In genomic region chr5:125578661-125579060, GRCm38 (mm10) we compare ENCODE assay signal across 12 mouse cellular contexts. TPM values are rescaled to one million over a fixed set of nuclear protein-coding genes. Genes with fewer than 3 reads are reported as not detected.
DNase-seq lines count a peak whose midpoint lies in the region; ATAC-seq and TF ChIP-seq lines count a peak whose summit lies in the region.
"Had no signal": no experiment of that assay in that cellular context is flagged by ENCODE, and none has a peak within 500 bp of the region (broad histone marks: within the 10 kb centered on the region; RNA-seq: fewer than 3 reads in every experiment).

No protein-coding gene starts in this region.

- no peaks in the 10 kb centered on the region for H3K9me3 ChIP-seq in kidney, embryonic 16.5 days (ENCODE audit: low read length)
- H3K9me3 ChIP-seq: liver, embryonic 12.5 days had no signal

- H3K27me3 ChIP-seq in kidney, embryonic 16.5 days (ENCODE audit: insufficient read depth, low read length), result no peaks in the 10 kb centered on the region
- H3K27me3 ChIP-seq: liver, embryonic 12.5 days had no signal

- TF ChIP-seq POLR2A in brain, embryonic 14.5 days (IDR thresholded peaks at IDR 0.05; ENCODE audit: borderline replicate concordance, extremely low read depth, insufficient read depth, insufficient read length, poor library complexity, severe bottlenecking), result no peak

- 80% methylated on average over 13 of the region's 13 CpGs for WGBS in kidney, embryonic 16.5 days

- no peak overlapping the region for H3K9ac ChIP-seq in kidney, embryonic 16.5 days (replicated peaks; ENCODE audit: low read length)
- H3K9ac ChIP-seq: liver, embryonic 12.5 days had no signal

- no peaks in the 10 kb centered on the region for H3K4me1 ChIP-seq in kidney, embryonic 16.5 days (ENCODE audit: insufficient read depth, low read length)
- H3K4me1 ChIP-seq: liver, embryonic 12.5 days had no signal

- H3K36me3 ChIP-seq in kidney, embryonic 16.5 days (ENCODE audit: insufficient read depth, low read length), result no peaks in the 10 kb centered on the region
- H3K36me3 ChIP-seq: liver, embryonic 12.5 days had no signal

- H3K27ac ChIP-seq in kidney, embryonic 16.5 days (ENCODE audit: low read length), result no peak overlapping the region
- H3K27ac ChIP-seq: heart, adult 2 months; kidney, postnatal 0 days; liver, embryonic 12.5 days had no signal

- no peak for ATAC-seq in cerebellum, adult (ENCODE audit: insufficient number of reproducible peaks, low FRiP score, low TSS enrichment)
- ATAC-seq in kidney, embryonic 16.5 days (ENCODE audit: low FRiP score, low TSS enrichment), result no peak
- ATAC-seq: liver, embryonic 12.5 days had no signal

- intact Hi-C loops in gastrocnemius, postnatal 36 days (cut with DNase I), result loop anchor here (2.0 kb wide), 1 partner anchor 50 kb away; no protein-coding TSS in a partner anchor

- no peak overlapping the region for H3K4me2 ChIP-seq in kidney, embryonic 16.5 days (replicated peaks; ENCODE audit: low read depth, low read length)
- H3K4me2 ChIP-seq: liver, embryonic 12.5 days had no signal

- no peak for TF ChIP-seq CTCF in brain, embryonic 14.5 days (IDR thresholded peaks at IDR 0.05; ENCODE audit: borderline replicate concordance, extremely low read depth, insufficient read depth, insufficient read length)

- peak; percentile 6 for DNase-seq in cerebellum, adult 9-11 months
- DNase-seq in brain, embryonic 14.5 days (ENCODE audit: low read depth), result peak; percentile 66
- DNase-seq in layer of hippocampus, postnatal 36 days, result peak; percentile 63 to 65
- peak; percentile 72 to 78 for DNase-seq in right cerebral cortex, adult 2 months (ENCODE audit: low spot score in 2 of 2)
- no peak for DNase-seq in retina, postnatal 1 day
- DNase-seq in gastrocnemius, postnatal 36 days, result no peak
- DNase-seq: lung, postnatal 36 days had no signal

- H3K4me3 ChIP-seq in kidney, embryonic 16.5 days (ENCODE audit: low read length), result no peak overlapping the region
- H3K4me3 ChIP-seq: heart, adult 2 months; liver, embryonic 12.5 days had no signal

RNA-seq across cellular contexts. Expression of gene Tmem132b, which starts 47.1 kb away (rescaled TPM):
- polyA plus RNA-seq in brain, embryonic 14.5 days (2012; rRNA removed), result 4.6 and 8.2 TPM in 2 replicates
- 100 to 1,000 TPM; 114 to 131 TPM for total RNA-seq in layer of hippocampus, postnatal 36 days (2021)
- 0.18 and 0.39 TPM in 2 replicates for polyA plus RNA-seq in kidney, embryonic 16.5 days (2015; fragmentation: Nextera tagmentation; extraction: Ambion mirVana)
- under 1 TPM; 0.05 to 0.07 TPM for total RNA-seq in gastrocnemius, postnatal 36 days (2021)
- total RNA-seq: heart, adult 2 months had no signal
- polyA plus RNA-seq: heart, adult 2 months had no signal

Comparison
In these comparisons a context has a peak if more than half of its experiments do, and no peak if none do; other contexts are left out.
1. DNase-seq: peak in cerebellum, adult 9-11 months (single experiment), brain, embryonic 14.5 days (single experiment), layer of hippocampus, postnatal 36 days (2 of 2) and right cerebral cortex, adult 2 months (2 of 2); none in retina, postnatal 1 day (single experiment) and gastrocnemius, postnatal 36 days (0 of 2).
2. RNA of gene Tmem132b, which starts 47.1 kb away (total RNA-seq): 114 to 131 TPM in layer of hippocampus, postnatal 36 days; 0.05 to 0.07 TPM in gastrocnemius, postnatal 36 days; every median in the first group is over 100 times any median in the second.